Mouse (Mus musculus) embryonic facial prominence, embryonic 13.5 days (tissue): ENCODE data around the gene Fhod1. TPM values are rescaled to one million over a fixed set of nuclear protein-coding genes. Genes with fewer than 3 reads are reported as not detected.
"Not testable (repeated sequence)": the region's sequence is repeated elsewhere in the genome, so short reads cannot be mapped to it uniquely, and the experiment has no call there.

ENCODE experiments used
- ATAC-seq: fragments of 200-750 bp; cut with Nextera tagmentation; 2 replicates; pipeline ENCODE4 v1.8.0; 2017; ENCODE audit warnings: low read depth; ENCODE audit not compliant: insufficient number of reproducible peaks, insufficient read depth, low FRiP score, low TSS enrichment
- H3K27ac ChIP-seq: fragments of 300-500 bp; sonication (generic); 2 replicates; pipeline ENCODE4 v1.5.1; 2015; ENCODE audit warnings: moderate library complexity, mild to moderate bottlenecking, inconsistent platforms
- H3K27me3 ChIP-seq: fragments of 300-500 bp; sonication (generic); 2 replicates; pipeline ENCODE4 v1.6.1; 2015; ENCODE audit warnings: mild to moderate bottlenecking, inconsistent platforms
- H3K36me3 ChIP-seq: fragments of 300-500 bp; sonication (generic); 2 replicates; pipeline ENCODE4 v1.6.1; 2015; ENCODE audit warnings: mild to moderate bottlenecking, inconsistent platforms
- H3K4me1 ChIP-seq: fragments of 300-500 bp; sonication (generic); 2 replicates; pipeline ENCODE4 v1.6.1; 2015; ENCODE audit warnings: inconsistent platforms
- H3K4me2 ChIP-seq: fragments of 300-500 bp; sonication (generic); 2 replicates; pipeline ENCODE4 v1.6.1; 2015; ENCODE audit warnings: moderate library complexity, mild to moderate bottlenecking, inconsistent platforms
- H3K4me3 ChIP-seq: fragments of 300-500 bp; sonication (generic); 2 replicates; pipeline ENCODE4 v1.5.1; 2015; ENCODE audit warnings: mild to moderate bottlenecking, inconsistent platforms
- H3K9ac ChIP-seq: fragments of 300-500 bp; sonication (generic); 2 replicates; pipeline ENCODE4 v1.6.1; 2015; ENCODE audit warnings: mild to moderate bottlenecking, inconsistent platforms
- H3K9me3 ChIP-seq: fragments of 300-500 bp; sonication (generic); 2 replicates; pipeline ENCODE4 v1.6.1; 2016; ENCODE audit warnings: inconsistent platforms
- WGBS: fragments of 180-500 bp; shearing (Covaris S2); methylation state at CpG from one replicate; pipeline ENCODE4 v1.1.7; 2015; ENCODE audit warnings: mixed read lengths; 5-methylcytosine and 5-hydroxymethylcytosine counted together
- polyA plus RNA-seq: library from polyadenylated mRNA; unstranded; fragments of >200 nt; fragmentation: Nextera tagmentation; extraction: Ambion mirVana; gene quantifications from 2 replicates; pipeline ENCODE4 v1.2.1, GENCODE M21; 2015

The Fhod1 gene
- polyA plus RNA-seq, 1 experiment from 2014 or later: 2.3 TPM

DNA sequence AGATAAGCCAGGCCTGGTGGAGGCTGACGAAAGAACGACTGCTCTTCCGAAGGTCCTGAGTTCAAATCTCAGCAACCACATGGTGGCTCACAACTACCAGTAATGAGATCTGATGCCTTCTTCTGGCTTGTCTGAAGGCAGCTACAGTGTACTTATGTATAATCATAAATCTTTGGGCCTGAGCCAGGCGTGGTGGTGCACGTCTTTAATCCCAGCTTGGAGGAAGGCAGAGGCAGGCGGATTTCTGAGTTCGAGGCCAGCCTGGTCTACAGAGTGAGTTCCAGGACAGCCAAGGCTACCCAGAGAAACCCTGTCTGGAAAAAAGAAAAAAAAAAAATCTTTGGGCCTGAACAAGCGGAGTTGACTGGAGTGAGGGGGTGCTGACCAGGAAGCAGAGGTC, 56.4 kb downstream of the Fhod1 start:
- WGBS: 85% methylated on average over 8 of the region's 8 CpGs
- H3K9me3 ChIP-seq, H3K36me3 ChIP-seq, H3K27ac ChIP-seq, H3K4me3 ChIP-seq, ATAC-seq, H3K4me2 ChIP-seq, H3K9ac ChIP-seq: not testable (repeated sequence)
- Histone ChIP-seq H3K4me1 (peaks cover 27% of the 10 kb centered on the region), H3K27me3 (peaks cover 29% of the 10 kb centered on the region)

- no peak for ATAC-seq
Measured at GRCm38 (mm10) chr8:105290554-105291314, 57.0 kb downstream of the Fhod1 start.

GRCm38 (mm10) chr8:105289805-105290460, 57.8 kb downstream of the Fhod1 start, which contains the start of gene 4931428F04Rik:
TSS of gene 4931428F04Rik (minus strand) at chr8:105289864.
- WGBS: 1% methylated on average over 41 of the region's 43 CpGs
- Histone ChIP-seq H3K4me2 (peak within 1 kb of the TSS; percentile 84), H3K4me3 (peak within 1 kb of the TSS; percentile 56), H3K27ac (peak within 1 kb of the TSS; percentile 83), H3K9me3 (no peaks in the 10 kb centered on the region), H3K4me1 (peaks cover 31% of the 10 kb centered on the region), H3K36me3 (peaks cover 7% of the 10 kb centered on the region), H3K9ac (peak within 1 kb of the TSS; percentile 75), H3K27me3 (peaks cover 29% of the 10 kb centered on the region)
- no peak; the same call in 1 of the 2 replicates for ATAC-seq

More at GRCm38 (mm10) chr8:105290554-105291314, 57.0 kb downstream of the Fhod1 start:
- Histone ChIP-seq H3K9me3 (no peaks in the 10 kb centered on the region), H3K9ac (no peak overlapping the region), H3K4me2 (peak overlapping the region; percentile 84), H3K36me3 (peaks cover under 1% of the 10 kb centered on the region; the same call in 1 of the 2 replicates), H3K4me3 (peak overlapping the region; percentile 56), H3K4me1 (peaks cover 31% of the 10 kb centered on the region), H3K27me3 (peaks cover 29% of the 10 kb centered on the region), H3K27ac (no peak overlapping the region)
- WGBS: 5% methylated on average over 31 of the region's 31 CpGs

- Histone ChIP-seq H3K9me3 (no peaks in the 10 kb centered on the region), H3K4me1 (peaks cover 31% of the 10 kb centered on the region), H3K4me3 (peak overlapping the region; percentile 56), H3K27me3 (peaks cover 29% of the 10 kb centered on the region), H3K27ac (peak overlapping the region; percentile 83), H3K4me2 (peak overlapping the region; percentile 84), H3K36me3 (peaks cover 12% of the 10 kb centered on the region), H3K9ac (peak overlapping the region; percentile 75)
- peak; percentile 90 for ATAC-seq
- under 1% methylated on average over 53 of the region's 53 CpGs for WGBS
Measured at GRCm38 (mm10) chr8:105288958-105289732, 58.6 kb downstream of the Fhod1 start.

GRCm38 (mm10) chr8:105288231-105288630, 59.5 kb downstream of the Fhod1 start:
- Histone ChIP-seq H3K4me1 (peaks cover 31% of the 10 kb centered on the region), H3K36me3 (peaks cover 17% of the 10 kb centered on the region), H3K9ac (peak overlapping the region; percentile 75; the same call in 1 of the 2 replicates), H3K4me2 (peak overlapping the region; percentile 84), H3K27me3 (peaks cover 24% of the 10 kb centered on the region), H3K9me3 (no peaks in the 10 kb centered on the region), H3K4me3 (peak overlapping the region; percentile 56), H3K27ac (no peak overlapping the region)
- no peak for ATAC-seq
- WGBS: 86% methylated on average over 5 of the region's 5 CpGs

- no peak overlapping the region for H3K9ac ChIP-seq
- H3K4me2 ChIP-seq: no peak overlapping the region
- H3K9me3 ChIP-seq: no peaks in the 10 kb centered on the region
- H3K27ac ChIP-seq: no peak overlapping the region
- WGBS: 86% methylated on average over 4 of the region's 4 CpGs
- H3K36me3 ChIP-seq: peaks cover 30% of the 10 kb centered on the region
- H3K27me3 ChIP-seq: peaks cover 13% of the 10 kb centered on the region
- no peak for ATAC-seq
- peaks cover 31% of the 10 kb centered on the region for H3K4me1 ChIP-seq
- no peak overlapping the region for H3K4me3 ChIP-seq
Measured at GRCm38 (mm10) chr8:105286907-105287306, 60.8 kb downstream of the Fhod1 start.

DNA sequence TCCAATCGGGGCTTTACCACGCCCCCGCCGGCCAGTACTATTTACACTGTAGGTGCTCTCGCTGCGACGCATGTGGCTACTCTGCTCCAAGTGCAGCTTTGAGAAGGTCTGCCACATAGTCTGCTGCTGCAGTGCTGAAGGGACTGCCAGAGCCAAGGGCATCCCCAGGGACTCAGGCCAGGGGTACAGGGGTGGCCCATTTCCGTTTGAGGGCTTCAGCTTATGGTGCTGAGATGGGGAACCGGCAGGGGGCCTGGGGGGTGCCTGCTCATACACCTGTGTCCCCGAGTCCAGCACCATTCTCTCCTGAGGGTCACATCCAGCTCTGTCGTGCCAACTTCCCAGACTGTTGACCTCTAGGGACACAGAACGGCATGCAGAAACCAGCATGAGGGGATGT, 62.2 kb downstream of the Fhod1 start:
- Histone ChIP-seq H3K4me3 (no peak overlapping the region), H3K4me2 (no peak overlapping the region), H3K36me3 (peaks cover 39% of the 10 kb centered on the region), H3K4me1 (peaks cover 28% of the 10 kb centered on the region), H3K9ac (0 out of 2 replicates have a peak overlapping the region, but pooled peaks have one; percentile 36), H3K27ac (no peak overlapping the region), H3K9me3 (no peaks in the 10 kb centered on the region), H3K27me3 (peaks cover 18% of the 10 kb centered on the region)
- no peak for ATAC-seq
- WGBS: 43% methylated on average over 12 of the region's 12 CpGs

GRCm38 (mm10) chr8:105283074-105283473, 64.7 kb downstream of the Fhod1 start:
- H3K4me1 ChIP-seq: peaks cover 16% of the 10 kb centered on the region
- H3K9ac ChIP-seq: 0 out of 2 replicates have a peak overlapping the region, but pooled peaks have one; percentile 6
- H3K27ac ChIP-seq: no peak overlapping the region
- no peak overlapping the region for H3K4me3 ChIP-seq
- H3K27me3 ChIP-seq: peaks cover 33% of the 10 kb centered on the region
- WGBS: 26% methylated on average over 23 of the region's 23 CpGs
- H3K4me2 ChIP-seq: no peak overlapping the region
- no peak for ATAC-seq
- peaks cover 45% of the 10 kb centered on the region for H3K36me3 ChIP-seq
- H3K9me3 ChIP-seq: no peaks in the 10 kb centered on the region

DNA sequence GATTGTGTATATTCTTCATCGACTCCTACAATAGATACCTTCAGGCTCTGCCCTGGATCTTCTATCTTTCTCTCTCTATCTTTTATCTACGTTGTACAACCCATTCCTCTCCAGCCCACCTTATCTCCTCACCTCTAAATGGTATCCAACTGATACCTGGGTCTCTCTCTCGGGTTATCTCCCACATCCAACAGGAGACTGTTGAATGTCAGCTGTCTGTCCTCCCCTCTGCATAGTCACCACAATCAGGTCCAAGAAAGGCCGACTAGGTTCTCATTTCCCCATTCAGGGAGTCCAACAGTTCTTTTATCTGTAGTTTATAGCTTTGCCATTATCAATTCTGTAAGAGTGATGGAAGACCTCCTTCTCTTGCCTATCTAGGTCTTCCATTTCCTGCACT, 65.5 kb downstream of the Fhod1 start:
- no peak for ATAC-seq

GRCm38 (mm10) chr8:105281821-105282220, 65.9 kb downstream of the Fhod1 start:
- H3K27me3 ChIP-seq: peaks cover 46% of the 10 kb centered on the region
- H3K36me3 ChIP-seq: peaks cover 45% of the 10 kb centered on the region
- ATAC-seq: no peak
- H3K4me2 ChIP-seq: no peak overlapping the region
- H3K9me3 ChIP-seq: no peaks in the 10 kb centered on the region
- no peak overlapping the region for H3K9ac ChIP-seq
- H3K4me3 ChIP-seq: no peak overlapping the region
- H3K4me1 ChIP-seq: peaks cover 15% of the 10 kb centered on the region
- no peak overlapping the region for H3K27ac ChIP-seq
- WGBS: 87% methylated on average over 12 of the region's 12 CpGs

More for the DNA sequence above, 65.5 kb downstream of the Fhod1 start:
- no peak overlapping the region for H3K27ac ChIP-seq
- H3K4me1 ChIP-seq: peaks cover 13% of the 10 kb centered on the region
- no peak overlapping the region for H3K9ac ChIP-seq
- peaks cover 42% of the 10 kb centered on the region for H3K27me3 ChIP-seq
- no peak overlapping the region for H3K4me3 ChIP-seq
- 93% methylated on average over 4 of the region's 4 CpGs for WGBS
- peaks cover 45% of the 10 kb centered on the region for H3K36me3 ChIP-seq
- H3K9me3 ChIP-seq: no peaks in the 10 kb centered on the region
- no peak overlapping the region for H3K4me2 ChIP-seq

GRCm38 (mm10) chr8:105280567-105280966, 67.2 kb downstream of the Fhod1 start:
- 57% methylated on average over 3 of the region's 3 CpGs for WGBS

More at GRCm38 (mm10) chr8:105280567-105280966, 67.2 kb downstream of the Fhod1 start:
- Histone ChIP-seq H3K4me3 (no peak overlapping the region), H3K27me3 (peaks cover 58% of the 10 kb centered on the region), H3K4me1 (peaks cover 23% of the 10 kb centered on the region), H3K4me2 (no peak overlapping the region), H3K9ac (no peak overlapping the region), H3K36me3 (peaks cover 43% of the 10 kb centered on the region), H3K9me3 (no peaks in the 10 kb centered on the region), H3K27ac (no peak overlapping the region)
- no peak for ATAC-seq
